Mouse (Mus musculus) liver, embryonic 14.5 days (tissue): ENCODE measurements around the gene Gpr88.

Experiments used
- CTCF ChIP-seq: IDR thresholded peaks from 2 replicates; pipeline ENCODE4 v1.5.1; 2016; ENCODE audit warnings: antibody characterized with exemption, low read depth, control low read depth
- EP300 ChIP-seq: IDR thresholded peaks from 2 replicates; pipeline ENCODE4 v1.6.1; 2016; ENCODE audit warnings: antibody characterized with exemption, low read depth

DNA sequence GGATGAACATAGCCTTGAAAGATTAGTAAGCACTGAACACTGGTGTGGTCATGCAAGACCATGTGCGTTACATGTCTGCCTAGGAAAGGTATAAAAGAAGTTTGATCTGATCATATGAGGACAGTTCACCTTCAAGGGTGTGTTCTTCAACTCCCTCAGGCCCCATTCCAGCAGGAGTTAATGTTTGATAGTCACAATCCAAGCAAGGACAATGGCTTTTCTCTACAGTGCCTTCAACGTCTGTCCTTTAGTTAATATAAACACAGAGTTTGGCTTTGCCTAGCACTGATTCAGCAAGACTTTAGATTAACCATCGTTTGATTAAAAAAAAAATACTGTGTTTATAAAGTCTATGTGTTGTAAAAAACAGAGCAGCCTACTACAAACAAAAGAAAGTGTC lies 49.4 kb downstream of the Gpr88 start:
- TF ChIP-seq CTCF (no peak), EP300 (no peak)
